Mouse (Mus musculus) urinary bladder, postnatal 0 days (tissue): ENCODE measurements around the gene Mut. TPM values are rescaled to one million over a fixed set of nuclear protein-coding genes. Genes with fewer than 3 reads are reported as not detected.

ENCODE experiments used
- polyA plus RNA-seq: library from polyadenylated mRNA; unstranded; fragments of >200 nt; fragmentation: Nextera tagmentation; extraction: Ambion mirVana; gene quantifications from 2 replicates; pipeline ENCODE4 v1.2.1, GENCODE M21; 2015

The Mut gene
- 23.4 and 26.7 TPM in 2 replicates for polyA plus RNA-seq

GRCm38 (mm10) chr17:40934420-40935231 is at the start of gene Mut, which contains the start of gene Cenpq:
Gene Mut (plus strand): TSS chr17:40934685.
Gene Cenpq (minus strand): TSS chr17:40935047.

GRCm38 (mm10) chr17:40914250-40914649 is 20.2 kb upstream of the Mut start, which contains the start of gene Glyatl3:
Gene Glyatl3 (minus strand): TSS chr17:40914350.

Other genes with a start within 250 kb of the Mut start
- gene Esp1, start 207.6 kb upstream of the Mut start, polyA plus RNA-seq = not detected in 2 replicates
- not detected in 2 replicates for gene Crisp2, start 127.7 kb upstream of the Mut start, polyA plus RNA-seq
- 0.11 and 0.37 TPM in 2 replicates for gene Rhag, start 123.6 kb upstream of the Mut start, polyA plus RNA-seq
- gene 9130008F23Rik, start 54.1 kb upstream of the Mut start, polyA plus RNA-seq = 4.8 and 5.3 TPM in 2 replicates
- gene Glyatl3, start 20.3 kb upstream of the Mut start, polyA plus RNA-seq = not detected in 2 replicates
- gene Cenpq, start 362 bp downstream of the Mut start, polyA plus RNA-seq = 9.8 and 13.4 TPM in 2 replicates